Mouse (Mus musculus): ENCODE results near the gene Anxa2. TPM values are rescaled to one million over a fixed set of nuclear protein-coding genes. Genes with fewer than 3 reads are reported as not detected.

The Anxa2 gene
- polyA plus RNA-seq, 1 experiment: 662 TPM

DNA sequence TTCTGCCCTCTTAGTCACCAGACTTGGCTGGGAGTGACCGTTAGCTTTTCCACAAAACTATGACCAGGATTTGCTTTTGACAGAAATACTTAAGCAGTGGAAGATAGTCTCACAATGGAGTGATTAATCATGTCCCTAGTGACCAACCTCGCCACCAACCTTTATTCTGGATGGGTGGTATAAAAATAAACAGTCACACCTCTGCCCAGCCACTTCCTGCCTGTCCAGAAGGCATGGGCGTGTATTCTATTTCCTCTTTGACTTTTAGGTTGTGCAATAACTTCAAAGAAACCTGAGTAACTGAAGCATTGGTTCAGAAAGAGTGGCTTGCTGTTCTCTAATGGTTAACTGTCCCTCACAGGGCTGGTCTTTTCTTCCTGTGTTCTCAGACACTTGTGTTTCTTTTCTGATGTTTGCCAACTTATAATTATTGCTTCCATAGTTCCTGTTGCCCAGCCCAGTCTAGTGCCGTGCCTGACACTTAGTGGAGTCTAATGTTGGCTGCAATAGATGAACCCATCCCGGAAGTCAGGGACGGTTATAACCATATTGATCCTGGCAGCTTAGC is 10.9 kb upstream of the Anxa2 start:
- Histone ChIP-seq H3K4me3 (ENCODE audit: insufficient read depth, low read depth, low read length) (no peak overlapping the region), H3K27ac (ENCODE audit: insufficient read depth, low read depth, low read length) (no peak overlapping the region), H3K4me1 (ENCODE audit: control insufficient read depth, insufficient read depth, low read length) (no peaks in the 10 kb centered on the region)
- WGBS: 75% methylated on average over 6 of the region's 6 CpGs
- no peak for TF ChIP-seq POLR2A (IDR thresholded peaks at IDR 0.05; ENCODE audit: insufficient read depth, low read depth, low read length)
- TF ChIP-seq CTCF (IDR thresholded peaks at IDR 0.05; ENCODE audit: insufficient read depth, low read depth, low read length): no peak

GRCm38 (mm10) chr9:69443203-69443602 is 10.2 kb upstream of the Anxa2 start:
- WGBS: 50% methylated on average over 3 of the region's 3 CpGs
- TF ChIP-seq POLR2A (IDR thresholded peaks at IDR 0.05; ENCODE audit: insufficient read depth, low read depth, low read length) (no peak), CTCF (IDR thresholded peaks at IDR 0.05; ENCODE audit: insufficient read depth, low read depth, low read length) (no peak)
- Histone ChIP-seq H3K27ac (ENCODE audit: insufficient read depth, low read depth, low read length) (no peak overlapping the region), H3K4me1 (ENCODE audit: control insufficient read depth, insufficient read depth, low read length) (no peaks in the 10 kb centered on the region), H3K4me3 (ENCODE audit: insufficient read depth, low read depth, low read length) (no peak overlapping the region)

- TF ChIP-seq POLR2A (IDR thresholded peaks at IDR 0.05; ENCODE audit: insufficient read depth, low read depth, low read length) (no peak), CTCF (IDR thresholded peaks at IDR 0.05; ENCODE audit: insufficient read depth, low read depth, low read length) (no peak)
- peaks cover 9% of the 10 kb centered on the region for H3K4me1 ChIP-seq (ENCODE audit: control insufficient read depth, insufficient read depth, low read length)
- H3K4me3 ChIP-seq (ENCODE audit: insufficient read depth, low read depth, low read length): no peak overlapping the region
- no peak overlapping the region for H3K27ac ChIP-seq (ENCODE audit: insufficient read depth, low read depth, low read length)
- WGBS: 93% methylated on average over 3 of the region's 3 CpGs
Measured at GRCm38 (mm10) chr9:69448801-69449200, 4.6 kb upstream of the Anxa2 start.

DNA sequence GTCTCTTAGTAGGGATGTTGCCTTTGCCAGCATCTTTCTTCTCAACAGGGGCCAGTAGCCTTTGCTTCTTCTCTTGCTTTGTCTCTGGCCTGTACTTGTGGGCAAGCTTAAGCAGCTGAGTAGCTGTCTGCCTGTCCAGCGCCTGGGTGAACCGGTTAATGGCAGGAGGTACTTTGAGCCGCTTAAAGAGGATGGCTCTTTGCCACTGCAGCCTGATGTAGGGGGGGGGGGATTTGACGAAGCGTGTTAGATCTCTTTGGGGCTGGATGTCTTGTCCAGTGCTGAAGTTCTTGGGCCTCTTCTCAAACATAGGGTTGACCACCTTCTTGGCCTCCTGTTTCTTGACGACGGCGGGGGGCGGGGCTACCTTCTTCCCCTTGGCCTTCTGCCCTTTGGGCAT is 2.8 kb upstream of the Anxa2 start:
- TF ChIP-seq CTCF (IDR thresholded peaks at IDR 0.05; ENCODE audit: insufficient read depth, low read depth, low read length) (no peak), POLR2A (IDR thresholded peaks at IDR 0.05; ENCODE audit: insufficient read depth, low read depth, low read length) (no peak)
- 79% methylated on average over 9 of the region's 9 CpGs for WGBS

DNA sequence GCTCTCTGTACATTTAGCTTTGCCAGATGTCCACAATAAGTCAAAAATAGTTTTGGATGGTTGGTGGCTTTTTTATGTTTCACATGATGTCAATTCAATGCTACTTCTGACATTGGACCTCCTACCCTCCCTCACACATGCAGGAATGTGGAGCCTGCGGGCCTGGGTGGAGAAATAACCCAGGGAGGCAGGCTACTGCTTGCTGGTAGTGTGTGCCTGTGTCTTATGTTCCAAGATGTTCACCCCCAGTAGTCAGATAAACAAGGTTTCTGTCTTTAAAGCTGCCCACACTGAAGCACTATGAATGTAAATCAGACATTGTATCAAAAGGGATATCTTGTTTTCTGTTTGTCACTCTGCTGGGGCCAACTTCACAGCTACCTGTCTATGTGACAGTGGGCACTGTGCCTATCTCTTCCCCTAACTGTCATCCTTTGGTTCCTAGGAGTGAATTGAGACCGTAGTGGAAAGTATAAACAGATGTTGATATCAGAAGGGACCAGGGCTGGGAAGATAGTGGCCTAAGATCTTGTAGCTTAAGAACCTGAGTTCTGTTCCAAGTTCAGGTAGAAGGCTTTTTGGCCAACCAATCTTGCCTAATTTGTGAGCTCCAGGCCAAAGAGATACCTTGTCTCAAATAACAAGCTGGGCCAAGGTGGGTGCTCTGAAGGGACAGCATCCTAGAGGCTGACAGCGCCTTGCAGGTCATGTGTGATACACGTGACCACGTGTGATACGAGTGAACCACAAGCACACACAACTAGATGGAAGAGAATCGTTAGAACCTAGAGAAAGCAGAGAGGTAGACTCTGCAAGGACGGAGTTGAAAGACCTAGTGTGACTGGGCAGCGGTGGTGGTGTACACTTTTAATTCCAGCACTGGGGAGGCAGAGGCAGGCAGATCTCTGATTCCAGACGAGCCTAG is 1.3 kb upstream of the Anxa2 start:
- TF ChIP-seq CTCF (IDR thresholded peaks at IDR 0.05; ENCODE audit: insufficient read depth, low read depth, low read length) (no peak), POLR2A (IDR thresholded peaks at IDR 0.05; ENCODE audit: insufficient read depth, low read depth, low read length) (no peak)
- Histone ChIP-seq H3K4me1 (ENCODE audit: control insufficient read depth, insufficient read depth, low read length) (peaks cover 18% of the 10 kb centered on the region), H3K27ac (ENCODE audit: insufficient read depth, low read depth, low read length) (no peak overlapping the region), H3K4me3 (ENCODE audit: insufficient read depth, low read depth, low read length) (no peak overlapping the region)
- 94% methylated on average over 10 of the region's 10 CpGs for WGBS

More for the DNA sequence above, 2.8 kb upstream of the Anxa2 start:
- Histone ChIP-seq H3K4me3 (ENCODE audit: insufficient read depth, low read depth, low read length) (no peak overlapping the region), H3K27ac (ENCODE audit: insufficient read depth, low read depth, low read length) (no peak overlapping the region), H3K4me1 (ENCODE audit: control insufficient read depth, insufficient read depth, low read length) (peaks cover 18% of the 10 kb centered on the region)

DNA sequence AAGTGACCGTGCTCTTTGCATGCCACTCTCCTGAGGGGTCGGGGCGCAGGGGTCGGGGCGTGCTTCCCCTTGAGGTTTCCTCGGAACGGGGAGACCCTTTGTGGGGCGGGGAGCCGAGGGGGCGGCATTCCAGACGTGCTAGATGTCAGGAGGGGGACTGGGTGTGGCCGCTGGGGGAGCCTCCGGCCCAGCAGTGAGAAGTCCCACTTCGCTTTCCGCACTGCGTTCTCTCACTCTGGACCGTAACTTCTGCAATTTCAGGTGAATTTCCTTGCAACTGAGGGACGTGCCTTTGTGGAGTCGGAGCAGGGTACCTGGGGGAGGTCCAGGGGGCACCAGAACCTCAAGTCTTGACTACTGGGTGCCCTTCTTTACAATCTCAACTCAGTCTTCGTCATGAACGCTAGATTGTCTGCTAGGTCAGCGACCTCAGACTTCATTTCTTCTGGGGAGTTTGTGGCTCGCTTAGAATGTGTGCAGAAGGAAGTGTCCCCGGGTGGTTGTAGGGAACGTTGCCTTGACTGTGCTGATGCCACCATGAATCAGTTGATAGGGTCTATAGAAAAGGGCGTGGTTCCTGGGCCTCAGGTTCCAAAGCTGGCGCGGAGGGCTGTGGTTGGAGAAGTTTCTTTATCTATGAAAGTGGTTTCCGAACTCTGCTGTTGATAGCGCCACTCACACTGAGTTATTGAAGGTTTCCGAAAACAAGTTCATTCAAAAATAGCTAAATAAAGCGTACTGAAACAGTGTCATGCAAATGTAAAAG is 664 bp downstream of the Anxa2 start:
- Histone ChIP-seq H3K4me3 (ENCODE audit: insufficient read depth, low read depth, low read length) (peak overlapping the region; percentile 50), H3K27ac (ENCODE audit: insufficient read depth, low read depth, low read length) (no peak overlapping the region), H3K4me1 (ENCODE audit: control insufficient read depth, insufficient read depth, low read length) (peaks cover 24% of the 10 kb centered on the region)
- 25% methylated on average over 32 of the region's 32 CpGs for WGBS
- no peak for TF ChIP-seq CTCF (IDR thresholded peaks at IDR 0.05; ENCODE audit: insufficient read depth, low read depth, low read length)
- TF ChIP-seq POLR2A (IDR thresholded peaks at IDR 0.05; ENCODE audit: insufficient read depth, low read depth, low read length): no peak

GRCm38 (mm10) chr9:69454691-69455090 is 1.3 kb downstream of the Anxa2 start:
- Histone ChIP-seq H3K4me3 (ENCODE audit: insufficient read depth, low read depth, low read length) (no peak overlapping the region), H3K27ac (ENCODE audit: insufficient read depth, low read depth, low read length) (no peak overlapping the region), H3K4me1 (ENCODE audit: control insufficient read depth, insufficient read depth, low read length) (peaks cover 26% of the 10 kb centered on the region)
- no peak for TF ChIP-seq CTCF (IDR thresholded peaks at IDR 0.05; ENCODE audit: insufficient read depth, low read depth, low read length)
- no peak for TF ChIP-seq POLR2A (IDR thresholded peaks at IDR 0.05; ENCODE audit: insufficient read depth, low read depth, low read length)
- 73% methylated on average over 4 of the region's 4 CpGs for WGBS

DNA sequence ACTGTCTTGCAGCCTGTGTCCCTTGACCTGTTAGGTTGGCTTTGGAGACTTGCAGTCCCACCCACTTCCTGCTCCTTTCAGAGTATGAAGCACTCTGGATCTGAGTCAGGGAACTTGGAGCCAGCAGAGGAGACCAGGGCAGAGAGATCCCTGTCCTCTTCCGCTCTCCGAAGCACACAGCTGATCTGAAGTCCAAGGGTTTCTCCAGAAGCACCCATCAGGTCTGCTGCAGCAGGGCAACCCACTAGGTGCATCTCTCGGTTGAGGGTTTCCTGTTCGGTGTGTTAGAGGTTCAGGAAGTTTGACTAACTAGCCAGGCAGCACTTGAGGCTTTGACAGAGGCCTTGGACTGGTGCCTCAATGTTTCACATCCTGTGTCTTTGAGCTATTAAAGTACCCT is 2.0 kb downstream of the Anxa2 start:
- no peak for TF ChIP-seq CTCF (IDR thresholded peaks at IDR 0.05; ENCODE audit: insufficient read depth, low read depth, low read length)
- no peak overlapping the region for H3K4me3 ChIP-seq (ENCODE audit: insufficient read depth, low read depth, low read length)
- H3K27ac ChIP-seq (ENCODE audit: insufficient read depth, low read depth, low read length): no peak overlapping the region
- peaks cover 26% of the 10 kb centered on the region for H3K4me1 ChIP-seq (ENCODE audit: control insufficient read depth, insufficient read depth, low read length)
- 78% methylated on average over 4 of the region's 4 CpGs for WGBS

Measured in olfactory bulb, adult 2 months (tissue).